Mouse (Mus musculus) heart, postnatal 14 days (tissue): ENCODE measurements around the gene Pxmp2. TPM values are rescaled to one million over a fixed set of nuclear protein-coding genes. Genes with fewer than 3 reads are reported as not detected.

Experiments
- DNase-seq, 2 experiments: peaks; one replicate each; pipeline ENCODE4 v3.0.0; 2021 to 2022
- intact Hi-C: fragments of 180-260 bp; cut with DNase I; formaldehyde crosslinking; loops from one replicate; pipeline ENCODE4 v1.15.1; 2025
- long read RNA-seq, 2 experiments: library from polyadenylated mRNA; stranded (forward); transcript quantifications; one replicate each; pipeline ENCODE4 v2.0.0; 2021
- total RNA-seq, 2 experiments: library from RNA; stranded (reverse); gene quantifications; 2 replicates each; pipeline ENCODE4 v1.2.3; 2021

The Pxmp2 gene
- 10 to 100 TPM; 49.9 to 60.2 TPM for total RNA-seq
- long read RNA-seq, experiment 1, transcript Pxmp2-201 (5 exons, 1,041 nt), result major isoform, 60 of 62 reads
- long read RNA-seq, experiment 1, partial matches to known transcripts, result 0 of 62 reads
- long read RNA-seq, experiment 1, other reads (novel, unspliced or antisense), result 1 of 62 reads
- long read RNA-seq, experiment 2, transcript Pxmp2-201 (5 exons, 1,041 nt), result major isoform, 43 of 44 reads
- long read RNA-seq, experiment 2, partial matches to known transcripts, result 0 of 44 reads
- long read RNA-seq, experiment 2, other reads (novel, unspliced or antisense), result 1 of 44 reads

DNA sequence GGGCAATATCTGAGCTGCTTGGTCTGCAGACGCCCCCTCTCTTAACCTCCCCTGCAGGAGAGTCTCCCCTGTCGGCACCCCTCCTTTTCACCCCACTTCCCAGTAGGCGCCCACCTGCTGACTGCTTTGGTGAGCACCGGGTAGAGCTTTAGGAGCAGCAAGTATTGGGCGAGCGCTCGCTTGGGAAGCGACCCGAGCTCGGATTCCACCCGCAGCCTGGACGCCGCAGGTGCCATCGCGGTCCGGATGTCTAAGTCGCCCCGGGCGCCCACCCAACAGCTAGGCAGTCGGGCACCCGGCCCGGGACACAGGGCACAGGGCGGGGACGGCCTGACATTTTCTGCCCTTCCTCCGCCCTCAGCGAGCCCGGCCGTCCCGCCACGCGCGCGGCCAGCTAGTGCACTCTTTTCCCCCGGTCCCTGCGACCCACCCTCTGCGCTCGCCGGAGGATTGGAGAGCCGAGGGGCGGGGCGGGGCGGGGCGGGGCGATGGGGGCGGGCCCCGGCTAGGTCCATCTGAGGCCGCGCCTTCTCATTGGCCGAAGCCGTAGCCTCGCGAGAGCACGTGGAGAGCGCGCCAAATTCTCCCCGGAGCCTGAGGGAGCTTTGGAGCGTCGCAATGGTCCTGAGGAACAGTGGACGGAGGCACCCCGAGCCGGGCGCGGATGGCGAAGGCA, at the start of gene Pxmp2, which contains the start of gene Pole:
Gene Pxmp2, minus strand, starts transcription at position 417 of the 676 bp plus-strand sequence.
Gene Pole, plus strand, starts transcription at position 537 of the 676 bp plus-strand sequence.
- DNase-seq, result peak; percentile 91 to 94
- intact Hi-C loops, result no loop called here

DNA sequence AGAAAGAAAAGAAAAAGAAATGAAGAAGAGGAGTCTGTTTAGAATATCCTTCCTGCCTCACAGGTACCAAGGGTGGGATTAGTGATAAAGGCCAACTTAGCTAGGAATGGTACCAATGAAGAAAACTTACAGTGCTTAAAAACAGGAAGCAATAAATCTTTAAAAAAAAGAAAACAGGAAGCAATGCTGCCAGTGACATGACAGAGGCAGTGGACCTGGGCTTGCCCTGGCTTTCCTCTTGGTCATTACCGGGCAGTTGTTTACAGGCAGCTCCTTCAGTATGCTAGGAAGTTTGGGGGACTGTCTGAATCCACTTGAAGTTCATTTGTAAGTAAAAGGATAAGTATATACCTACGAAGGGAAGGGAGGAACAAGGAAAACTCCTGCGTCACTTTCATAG, 44.5 kb upstream of the Pxmp2 start:
- intact Hi-C loops, result no loop called here
- DNase-seq, result no peak

DNA sequence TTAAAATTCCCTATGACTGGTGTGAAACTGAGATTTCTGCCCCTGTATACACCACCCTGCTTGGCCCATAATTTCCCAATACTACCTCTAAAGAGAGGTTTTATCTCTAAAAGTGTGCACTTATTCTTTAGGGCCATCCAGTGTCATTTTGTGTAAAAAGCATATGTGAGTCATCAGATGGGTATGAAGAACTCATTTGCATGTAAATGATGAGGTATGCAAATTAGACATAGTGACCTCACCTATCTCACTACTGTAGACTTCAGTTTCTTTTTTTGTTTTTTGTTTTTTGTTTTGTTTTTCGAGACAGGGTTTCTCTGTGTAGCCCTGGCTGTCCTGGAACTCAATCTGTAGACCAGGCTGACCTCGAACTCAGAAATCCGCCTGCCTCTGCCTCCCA, 27.1 kb upstream of the Pxmp2 start:
- DNase-seq, result no peak
- intact Hi-C loops, result no loop called here

DNA sequence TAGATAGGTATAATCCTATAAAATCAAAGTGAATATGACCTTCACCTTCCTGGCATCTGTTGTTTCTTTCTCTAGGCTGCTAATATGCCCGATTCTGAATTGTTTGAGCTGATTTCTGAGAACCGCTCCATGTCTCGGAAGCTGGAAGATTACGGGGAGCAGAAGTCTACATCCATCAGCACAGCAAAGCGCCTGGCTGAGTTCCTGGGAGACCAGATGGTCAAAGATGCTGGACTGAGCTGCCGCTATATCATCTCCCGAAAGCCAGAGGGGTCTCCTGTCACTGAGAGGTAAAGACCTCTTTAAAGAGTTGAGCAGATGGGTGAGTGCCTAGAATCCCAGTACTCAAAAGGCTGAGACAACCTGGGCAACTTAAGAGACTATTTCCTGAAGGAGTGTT, 22.9 kb upstream of the Pxmp2 start:
- no peak for DNase-seq
- intact Hi-C loops, result no loop called here

DNA sequence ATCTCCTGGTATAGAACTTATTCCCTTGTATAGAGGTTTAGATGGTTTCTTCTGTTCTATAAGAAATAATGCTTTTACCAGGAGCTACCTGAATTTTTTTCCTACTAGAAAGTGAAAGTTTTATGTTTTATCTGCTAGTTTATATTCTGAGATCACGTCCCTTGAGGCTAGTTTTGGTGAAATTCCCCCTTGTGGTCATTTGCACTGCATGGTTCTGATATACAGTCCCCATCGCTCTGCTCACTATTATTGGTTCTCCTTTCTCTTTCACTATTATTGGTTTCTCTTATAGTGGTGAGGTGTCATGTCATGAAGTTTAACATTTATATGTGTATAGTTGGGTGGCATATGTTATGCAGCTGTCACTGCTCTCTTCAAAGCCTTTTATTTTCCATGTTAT, 14.6 kb upstream of the Pxmp2 start:
- DNase-seq, result no peak
- intact Hi-C loops, result no loop called here

DNA sequence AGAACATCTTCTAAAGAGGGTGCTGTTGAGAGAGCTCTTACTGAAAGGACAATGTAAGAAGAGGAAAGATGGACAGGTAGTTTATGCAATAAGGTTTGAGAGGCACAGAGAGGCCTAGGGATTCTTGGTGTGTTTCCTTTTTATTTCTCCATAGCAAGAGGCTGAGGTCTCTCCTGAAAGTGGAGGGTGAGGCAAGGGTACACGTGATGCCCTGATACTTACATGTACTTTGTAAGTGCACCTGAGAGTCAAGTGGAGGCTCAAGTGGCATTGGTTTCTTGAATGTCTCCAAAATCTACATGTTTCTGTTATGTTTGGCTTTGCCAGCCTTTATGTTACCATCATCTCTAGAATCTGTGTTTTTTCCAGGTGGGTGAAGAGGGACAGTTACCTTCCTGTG, 10.7 kb upstream of the Pxmp2 start:
- intact Hi-C loops, result no loop called here
- DNase-seq, result no peak

DNA sequence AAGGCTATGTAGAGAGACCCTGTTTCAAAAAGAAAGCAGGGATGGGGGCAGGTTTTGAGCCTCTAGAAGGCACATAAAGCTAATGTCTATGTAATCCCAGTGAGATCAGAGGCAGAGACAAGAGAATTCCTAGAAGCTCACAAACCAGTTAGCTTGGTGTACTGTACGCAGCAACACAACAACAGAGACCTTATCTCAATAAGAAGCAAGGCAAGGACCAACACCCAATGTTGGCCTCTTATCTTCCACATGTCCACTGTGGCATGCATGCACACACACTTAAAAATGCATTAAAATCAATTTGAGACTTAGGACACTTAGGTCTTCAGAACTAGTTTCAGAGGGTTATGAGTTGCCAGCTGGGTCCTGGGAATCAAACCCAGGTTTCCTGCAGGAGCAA, 5.7 kb upstream of the Pxmp2 start:
- intact Hi-C loops, result no loop called here
- no peak for DNase-seq

DNA sequence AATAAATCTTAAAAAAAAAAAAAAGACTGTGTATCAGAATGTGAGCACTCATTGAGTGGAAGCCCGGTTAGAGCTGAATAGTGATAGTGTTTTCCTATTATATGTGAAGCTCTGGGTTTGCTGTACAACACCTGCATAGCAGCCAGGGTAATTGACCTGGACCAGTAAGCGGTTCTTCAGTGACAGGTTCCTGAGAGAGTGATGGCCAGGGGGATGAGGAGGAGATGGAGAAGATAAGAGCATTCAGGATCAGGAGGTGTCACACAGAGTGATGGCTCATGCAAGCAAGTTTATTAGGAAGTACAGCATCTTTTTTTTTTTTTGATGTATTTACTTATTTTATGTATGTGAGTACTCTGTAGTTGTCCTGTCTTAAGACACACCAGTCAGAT, 1.1 kb upstream of the Pxmp2 start:
- intact Hi-C loops, result no loop called here

DNA sequence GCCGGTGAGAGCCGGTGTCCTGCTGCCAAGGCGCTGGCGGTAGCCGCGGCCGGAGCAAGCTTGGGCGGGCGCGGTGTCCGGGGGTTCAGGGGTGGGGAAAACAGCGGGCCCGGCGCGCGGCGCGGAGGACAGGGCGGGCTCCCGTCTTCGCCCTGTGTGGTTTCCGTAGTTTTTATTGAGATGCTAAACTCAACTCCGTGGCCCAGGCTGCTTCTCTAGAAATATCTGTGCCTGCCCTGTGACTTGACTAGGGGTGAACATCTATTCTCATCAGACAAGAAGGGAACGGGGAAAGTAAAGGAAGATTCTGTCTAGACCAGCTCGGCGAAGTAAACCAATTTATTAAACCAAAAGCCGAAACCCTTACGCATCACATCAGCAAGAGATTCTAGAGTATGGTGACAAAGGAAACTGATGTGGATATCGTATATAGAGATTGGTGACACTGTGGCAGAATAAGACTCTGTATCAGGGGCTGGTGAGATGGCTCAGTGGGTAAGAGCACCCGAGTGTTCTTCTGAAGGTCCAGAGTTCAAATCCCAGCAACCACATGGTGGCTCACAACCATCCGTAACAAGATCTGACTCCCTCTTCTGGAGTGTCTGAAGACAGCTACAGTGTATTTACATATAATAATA, 579 bp upstream of the Pxmp2 start:
- DNase-seq, result no peak
- intact Hi-C loops, result no loop called here

More for the DNA sequence above, 1.1 kb upstream of the Pxmp2 start:
- DNase-seq, result no peak

DNA sequence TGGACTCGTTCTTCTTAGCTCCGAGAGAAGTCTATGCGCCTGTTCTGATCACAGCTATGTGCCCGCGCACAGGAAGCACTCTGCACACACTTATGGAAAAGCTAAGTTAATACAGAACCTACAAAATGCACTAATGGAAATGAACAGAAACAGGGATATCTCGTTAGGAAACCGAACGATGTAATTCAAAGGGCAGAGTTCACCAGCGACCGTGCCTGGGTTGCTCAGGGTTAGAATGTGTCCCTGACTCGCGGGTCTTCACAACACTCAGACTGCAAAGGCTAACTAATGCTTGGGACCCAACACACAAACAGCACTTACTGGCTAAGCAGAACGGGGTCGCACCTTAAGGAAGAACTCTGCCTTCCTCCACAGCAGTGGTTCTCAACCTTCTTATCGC, 830 bp downstream of the Pxmp2 start:
- intact Hi-C loops, result no loop called here
- DNase-seq, result peak in 1 of 2 experiments; percentile 7

DNA sequence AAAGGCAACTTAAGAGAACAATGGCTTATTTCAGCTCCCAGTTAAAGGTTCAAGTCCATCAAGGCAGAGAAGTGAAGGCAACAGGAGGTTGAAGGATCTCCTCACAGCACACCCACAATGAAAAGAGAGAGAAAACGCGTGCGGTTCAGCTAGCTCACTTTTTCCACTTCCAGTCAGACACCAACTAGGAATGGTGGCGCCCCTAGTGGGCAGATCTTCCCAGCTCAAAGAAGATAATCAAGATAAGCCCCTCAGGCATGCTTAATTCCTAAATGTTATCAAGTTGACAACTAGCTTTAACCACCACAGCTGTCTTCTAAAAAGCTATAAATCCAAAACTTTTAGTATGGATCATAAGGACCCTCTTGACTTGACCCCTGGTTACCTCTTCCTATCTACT, 1.4 kb downstream of the Pxmp2 start:
- intact Hi-C loops, result no loop called here
- DNase-seq, result peak; percentile 53 to 72

DNA sequence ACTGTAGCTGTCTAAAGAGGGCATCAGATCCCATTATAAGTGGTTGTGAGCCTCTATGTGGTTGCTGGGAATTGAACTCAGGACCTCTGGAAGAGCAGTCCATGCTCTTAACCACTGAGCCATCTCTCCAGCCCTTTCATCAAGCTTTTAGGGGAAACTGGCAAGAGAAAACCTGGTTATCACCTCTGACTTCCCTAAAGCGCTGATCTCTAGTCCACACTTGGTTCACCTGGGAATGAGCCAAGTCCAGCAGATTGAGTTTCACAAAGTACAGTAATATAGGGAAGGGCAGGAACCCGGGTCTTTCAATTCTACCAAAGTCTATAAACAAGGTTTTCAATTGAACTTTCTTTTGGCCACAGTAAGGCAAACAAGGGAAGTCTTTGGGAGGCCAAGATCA, 4.0 kb downstream of the Pxmp2 start:
- intact Hi-C loops, result no loop called here
- DNase-seq, result no peak

DNA sequence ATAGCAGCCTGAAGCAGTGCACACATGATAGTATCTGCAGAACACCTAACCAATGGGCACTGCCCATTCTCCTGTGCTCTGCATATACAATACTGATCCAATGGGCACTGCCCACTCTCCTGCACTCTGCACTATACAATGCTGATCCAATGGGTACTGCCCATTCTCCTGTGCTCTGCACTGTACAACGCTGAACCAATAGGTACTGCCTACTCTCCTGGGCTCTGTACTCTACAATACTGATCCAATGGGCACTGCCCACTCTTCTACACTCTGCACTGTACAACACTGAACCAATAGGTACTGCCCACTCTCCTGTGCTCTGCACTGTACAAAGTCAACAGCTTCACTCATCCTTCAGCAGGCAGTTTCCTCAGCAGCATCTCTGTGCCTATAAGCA, 9.1 kb downstream of the Pxmp2 start:
- DNase-seq, result no peak
- intact Hi-C loops, result no loop called here

DNA sequence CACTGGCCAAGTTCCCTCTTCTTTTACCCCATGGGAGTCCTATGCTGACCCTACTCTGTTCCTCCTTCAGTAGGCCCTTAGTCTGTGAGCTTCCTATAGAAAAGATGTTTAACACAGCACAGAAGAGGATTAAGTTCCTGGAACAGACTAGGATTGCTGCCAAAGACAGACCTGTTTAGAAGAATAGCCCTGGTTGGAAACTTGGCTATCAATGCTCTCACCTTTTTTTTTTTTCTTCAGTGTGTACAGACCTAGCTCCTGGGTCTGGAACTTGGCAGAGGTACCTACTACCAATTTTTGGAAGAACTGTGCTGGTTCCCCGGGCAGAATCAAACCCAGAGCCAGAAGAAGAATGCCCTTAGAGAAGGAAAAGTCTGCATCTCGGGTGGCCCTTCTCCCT, 9.6 kb downstream of the Pxmp2 start:
- intact Hi-C loops, result no loop called here
- no peak for DNase-seq

DNA sequence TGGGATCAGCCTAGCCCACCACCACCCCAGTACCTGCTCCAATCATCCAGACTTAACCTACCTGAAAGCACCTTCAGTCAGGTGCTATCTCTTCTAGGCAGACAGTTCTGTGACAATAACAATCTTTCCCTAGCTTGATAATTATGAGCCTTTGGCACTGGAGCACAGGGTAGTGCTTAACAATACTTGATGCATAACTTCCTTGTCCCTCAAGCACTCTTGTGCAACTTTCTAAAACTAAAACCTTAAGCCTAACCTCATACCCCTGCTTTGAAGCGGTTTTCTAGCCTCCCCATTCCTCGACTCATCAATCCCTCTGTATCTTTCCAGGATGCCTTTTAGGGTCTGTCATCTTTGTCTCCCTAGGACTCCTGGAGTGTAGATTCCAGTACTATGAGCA, 11.1 kb downstream of the Pxmp2 start:
- no peak for DNase-seq
- intact Hi-C loops, result no loop called here

DNA sequence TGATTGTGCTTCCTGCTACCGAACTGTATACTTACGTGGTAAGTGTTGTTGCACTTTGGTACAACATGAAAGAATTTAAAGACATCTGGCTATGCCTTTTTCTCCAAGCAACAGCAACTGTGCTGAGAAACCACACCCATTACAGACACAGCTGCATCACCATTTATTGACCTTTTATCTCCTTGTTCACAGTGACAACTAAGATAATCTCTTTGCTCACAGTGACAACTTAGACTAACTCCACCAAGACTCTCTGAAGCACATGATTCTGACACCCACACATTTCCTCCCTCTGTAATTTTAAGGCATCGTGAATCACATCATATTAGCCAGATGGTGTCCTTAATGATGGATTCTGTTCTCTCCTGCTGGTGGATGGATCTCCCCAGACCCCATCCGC, 11.8 kb downstream of the Pxmp2 start:
- DNase-seq, result no peak
- intact Hi-C loops, result no loop called here

DNA sequence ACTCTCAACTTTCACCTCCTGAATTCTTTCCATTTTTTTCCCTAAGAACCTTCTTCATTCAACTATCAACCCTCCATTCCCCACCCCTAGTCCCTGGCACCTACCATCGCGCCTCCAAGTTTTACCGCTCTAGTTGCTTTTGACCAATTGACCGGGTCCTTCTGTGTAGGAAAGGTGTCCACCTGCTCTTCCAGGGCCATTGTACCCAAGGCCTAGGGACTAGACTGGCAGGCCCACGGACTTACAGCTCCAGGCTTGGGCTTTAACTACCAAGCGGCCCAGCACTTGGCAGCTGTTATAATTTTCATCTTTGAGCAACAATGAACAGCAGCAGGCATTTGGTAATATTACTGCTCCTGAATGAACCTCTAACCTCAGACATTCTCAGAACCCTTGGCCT, 15.7 kb downstream of the Pxmp2 start:
- intact Hi-C loops, result no loop called here
- no peak for DNase-seq

DNA sequence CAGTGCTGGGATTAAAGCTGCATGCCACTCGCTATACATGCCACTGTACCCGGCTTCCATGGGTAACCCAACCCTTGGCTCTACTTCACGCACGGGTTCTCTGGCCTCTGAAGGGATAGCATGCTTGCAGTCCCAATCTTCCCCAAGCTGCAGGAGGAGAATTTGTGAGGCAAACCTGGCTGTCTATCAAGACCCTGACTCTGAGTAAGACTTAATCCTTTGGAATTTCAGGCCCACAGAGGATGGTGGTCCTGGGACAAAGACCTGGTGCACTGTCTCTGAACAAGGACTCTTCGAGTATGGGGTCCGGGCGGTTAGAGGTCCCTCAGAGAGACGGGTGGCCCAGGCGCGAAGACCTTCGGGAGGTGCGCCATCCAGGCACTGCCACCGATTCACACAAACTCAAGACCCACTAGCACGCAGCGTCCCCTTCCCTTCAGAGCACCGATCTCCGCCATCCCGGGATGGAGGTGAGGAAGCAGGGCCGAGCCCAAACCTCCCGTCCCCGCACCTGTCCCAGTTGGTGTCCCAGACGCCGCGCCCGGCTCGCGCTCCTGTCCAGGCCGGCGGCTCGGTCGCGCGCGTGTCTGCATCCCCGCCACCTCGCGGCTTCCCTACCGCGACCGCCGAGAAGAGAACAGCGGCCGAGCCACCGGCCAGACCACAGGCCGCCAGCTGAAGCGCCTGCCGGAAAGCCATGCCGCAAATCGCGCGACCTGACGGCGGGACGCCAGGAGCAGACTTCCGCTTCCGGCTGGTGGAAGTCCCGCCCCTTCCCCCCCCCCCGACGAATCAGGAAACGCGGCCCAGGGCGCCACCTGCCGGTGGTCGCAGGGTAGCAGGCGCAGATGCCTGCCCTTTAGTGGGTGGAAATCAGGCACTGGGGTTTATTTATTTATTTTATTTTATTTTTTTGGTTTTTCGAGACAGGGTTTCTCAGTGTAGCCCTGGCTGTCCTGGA, 16.6 kb downstream of the Pxmp2 start, which contains the start of gene Pgam5:
Gene Pgam5, minus strand, starts transcription at position 773 of the 961 bp plus-strand sequence.
- peak; percentile 94 to 96 for DNase-seq
- intact Hi-C loops, result no loop called here

DNA sequence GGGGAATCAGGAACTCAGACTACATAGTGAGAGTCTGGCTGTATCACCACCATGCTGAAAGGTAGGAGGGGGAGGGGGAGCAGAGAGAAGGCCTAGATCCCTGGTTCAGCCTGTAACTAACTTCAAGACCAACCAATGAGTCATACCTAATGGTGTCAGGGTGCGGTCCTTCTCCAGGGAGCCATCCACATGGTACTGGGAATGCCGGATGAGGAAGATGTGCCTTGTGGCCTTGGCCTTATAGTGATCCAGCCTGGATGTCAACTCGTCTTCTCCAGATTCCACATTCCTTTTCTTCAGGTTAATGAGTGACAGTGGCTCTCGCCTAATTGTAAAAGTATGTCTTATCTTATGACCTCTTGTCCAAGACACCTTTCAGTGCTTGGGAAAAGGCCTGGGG, 19.0 kb downstream of the Pxmp2 start:
- no peak for DNase-seq
- intact Hi-C loops, result no loop called here

DNA sequence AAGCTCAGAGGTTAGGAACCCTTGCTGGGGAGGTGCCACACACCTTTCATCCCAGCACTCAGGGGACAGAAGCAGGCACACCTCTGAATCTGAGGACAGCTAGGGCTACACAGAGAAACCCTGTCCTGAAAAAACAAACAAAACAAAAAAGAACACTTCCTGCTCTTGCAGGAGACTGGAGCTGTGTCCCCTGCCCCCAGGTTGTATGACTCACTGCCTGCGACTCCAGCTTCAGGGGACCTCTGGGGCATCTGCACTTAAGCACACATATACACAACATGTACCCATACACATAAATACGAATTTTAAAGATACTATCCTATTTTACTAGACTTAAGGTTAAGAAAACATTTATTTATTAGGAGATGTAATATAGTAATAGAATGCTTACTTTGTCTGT, 41.9 kb downstream of the Pxmp2 start:
- no peak for DNase-seq
- intact Hi-C loops, result no loop called here

DNA sequence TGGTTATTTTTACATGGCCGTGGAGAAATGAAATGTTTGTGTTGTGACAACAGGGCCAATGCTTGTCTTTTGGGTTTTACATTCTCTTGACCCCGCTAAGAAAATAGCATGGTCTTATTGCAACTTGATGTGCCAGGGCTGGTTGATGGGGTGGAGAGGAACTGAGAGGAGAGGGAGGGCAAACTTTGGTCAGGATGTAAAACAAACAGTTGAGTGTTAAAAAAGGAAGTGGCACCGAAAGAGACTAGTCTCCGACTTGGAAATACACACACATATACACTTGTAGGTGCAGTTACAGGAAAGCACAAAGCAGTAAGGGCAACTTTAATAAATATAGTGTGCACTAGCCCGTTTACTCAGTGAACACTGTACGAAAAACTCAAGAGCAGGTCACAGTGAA, 53.6 kb downstream of the Pxmp2 start:
- DNase-seq, result no peak
- intact Hi-C loops, result no loop called here
